Mouse (Mus musculus): ENCODE data around the gene Zbbx.

DNA sequence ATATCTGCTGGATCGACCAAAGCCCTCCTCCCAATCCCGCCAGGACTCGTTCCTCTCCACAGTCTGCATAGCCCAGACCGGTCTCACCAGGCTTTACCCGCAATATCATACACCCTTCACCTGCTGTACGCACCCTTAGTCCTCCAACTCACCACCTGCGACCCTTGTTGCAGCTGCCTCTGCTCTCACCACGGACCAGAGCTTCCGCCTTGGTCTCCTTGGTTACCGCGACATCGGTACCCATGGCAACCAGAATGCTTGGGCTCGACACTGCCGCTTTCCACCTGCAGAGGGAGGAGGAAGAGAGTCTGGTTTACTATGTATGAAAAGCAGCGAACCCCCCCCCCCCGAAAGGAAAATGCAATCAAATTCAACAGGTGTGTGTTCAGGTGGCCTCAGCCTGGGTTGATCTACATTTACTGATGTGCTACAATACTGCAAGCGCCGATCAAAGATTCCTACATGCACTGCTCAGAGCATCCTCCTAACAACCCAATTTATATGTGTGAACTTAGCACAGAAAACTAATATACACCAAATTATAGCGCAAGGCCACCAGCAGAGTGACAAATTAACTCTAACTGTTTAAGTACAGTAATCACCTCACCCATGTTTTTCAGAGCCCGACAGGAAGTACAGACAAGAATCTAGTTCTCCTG, at the start of gene Zbbx:
- TF ChIP-seq CTCF (IDR thresholded peaks at IDR 0.05; ENCODE audit: low read depth, low read length): no peak
- TF ChIP-seq POLR2A (IDR thresholded peaks at IDR 0.05; ENCODE audit: extremely low read depth, insufficient read depth, low read length): no peak

Measured in liver, adult 2 months (tissue).